Mouse (Mus musculus) cerebellum, adult 18-20 months (tissue): Measurements from ENCODE around the gene Prkcb.
A peak's percentile ranks its signal among the peaks of the same experiment; 100 is the strongest.

Experiments
- DNase-seq, 2 experiments: peaks; one replicate each; pipeline ENCODE4 v3.0.0; 2021

Gene Prkcb

GRCm38 (mm10) chr7:122533566-122534360, 245.2 kb downstream of the Prkcb start:
- DNase-seq: no peak

- DNase-seq: no peak
These were observed 256.1 kb downstream of the Prkcb start for GRCm38 (mm10) chr7:122544616-122545015.

GRCm38 (mm10) chr7:122556575-122557140, 268.1 kb downstream of the Prkcb start:
- peak; percentile 46 to 52 for DNase-seq

- DNase-seq: no peak
These were observed 269.7 kb downstream of the Prkcb start for GRCm38 (mm10) chr7:122558085-122558811.

GRCm38 (mm10) chr7:122558912-122559311, 270.4 kb downstream of the Prkcb start:
- no peak for DNase-seq

GRCm38 (mm10) chr7:122562586-122562985, 274.0 kb downstream of the Prkcb start:
- DNase-seq: peak in 1 of 2 experiments; percentile 14

GRCm38 (mm10) chr7:122565371-122565770, 276.8 kb downstream of the Prkcb start:
- DNase-seq: no peak

GRCm38 (mm10) chr7:122566011-122566410, 277.5 kb downstream of the Prkcb start:
- DNase-seq: no peak

- no peak for DNase-seq
These were observed 280.2 kb downstream of the Prkcb start for GRCm38 (mm10) chr7:122568787-122569186.

- DNase-seq: no peak
These were observed 281.9 kb downstream of the Prkcb start for GRCm38 (mm10) chr7:122570407-122570806.

GRCm38 (mm10) chr7:122573101-122573635, 284.6 kb downstream of the Prkcb start:
- DNase-seq: no peak

- no peak for DNase-seq
These were observed 285.9 kb downstream of the Prkcb start for GRCm38 (mm10) chr7:122574418-122574817.

- DNase-seq: no peak
These were observed 286.5 kb downstream of the Prkcb start for GRCm38 (mm10) chr7:122575056-122575455.

GRCm38 (mm10) chr7:122575506-122575905, 287.0 kb downstream of the Prkcb start:
- no peak for DNase-seq

GRCm38 (mm10) chr7:122577571-122577970, 289.0 kb downstream of the Prkcb start:
- no peak for DNase-seq

GRCm38 (mm10) chr7:122579461-122580157, 291.1 kb downstream of the Prkcb start:
- DNase-seq: peak; percentile 27 to 29

GRCm38 (mm10) chr7:122580158-122580475, 291.6 kb downstream of the Prkcb start:
- DNase-seq: no peak

- no peak for DNase-seq
These were observed 296.0 kb downstream of the Prkcb start for GRCm38 (mm10) chr7:122584421-122585151.

- DNase-seq: peak; percentile 33 to 35
These were observed 307.3 kb downstream of the Prkcb start for GRCm38 (mm10) chr7:122595897-122596296.

GRCm38 (mm10) chr7:122596596-122597170, 308.1 kb downstream of the Prkcb start:
- DNase-seq: no peak

- DNase-seq: no peak
These were observed 308.8 kb downstream of the Prkcb start for GRCm38 (mm10) chr7:122597313-122597712.

- DNase-seq: no peak
These were observed 312.3 kb downstream of the Prkcb start for GRCm38 (mm10) chr7:122600856-122601255.
